Mouse (Mus musculus) ovary, postnatal 36 days (tissue): ENCODE results near the gene Ifna12.
"Not testable (repeated sequence)": the region's sequence is repeated elsewhere in the genome, so short reads cannot be mapped to it uniquely, and the experiment has no call there.

Experiments
- DNase-seq: peaks from one replicate; pipeline ENCODE4 v3.0.0; 2022; ENCODE audit warnings: low spot score, mixed read lengths

Gene Ifna12

GRCm38 (mm10) chr4:88603276-88603675 lies at the start of gene Ifna12:
TSS of gene Ifna12 (minus strand) at chr4:88603376.
- no peak for DNase-seq

- DNase-seq, result no peak
These were observed 41.2 kb upstream of the Ifna12 start, which contains the start of gene Ifna13 for GRCm38 (mm10) chr4:88644359-88644758. TSS of gene Ifna13 (minus strand) at chr4:88644459.

GRCm38 (mm10) chr4:88642526-88642925 lies 39.4 kb upstream of the Ifna12 start:
- no peak for DNase-seq

GRCm38 (mm10) chr4:88641077-88641831 lies 38.1 kb upstream of the Ifna12 start:
- DNase-seq, result peak; percentile 87

- DNase-seq, result no peak
These were observed 37.5 kb upstream of the Ifna12 start for GRCm38 (mm10) chr4:88640704-88641076.

- no peak for DNase-seq
These were observed 31.1 kb upstream of the Ifna12 start, which contains the start of gene C87499 for GRCm38 (mm10) chr4:88634311-88634710. TSS of gene C87499 (minus strand) at chr4:88634411.

- DNase-seq, result no peak
These were observed 10.9 kb downstream of the Ifna12 start, which contains the start of gene Ifna9 for GRCm38 (mm10) chr4:88592285-88592684. TSS of gene Ifna9 (minus strand) at chr4:88592385.

- DNase-seq, result no peak
These were observed 31.5 kb downstream of the Ifna12 start, which contains the start of gene Ifna14 for GRCm38 (mm10) chr4:88571698-88572097. TSS of gene Ifna14 (minus strand) at chr4:88571798.

- DNase-seq, result no peak
These were observed 41.4 kb downstream of the Ifna12 start for GRCm38 (mm10) chr4:88561791-88562190.

GRCm38 (mm10) chr4:88558145-88558544 lies 45.0 kb downstream of the Ifna12 start, which contains the start of gene Ifna15:
TSS of gene Ifna15 (minus strand) at chr4:88558245.
- DNase-seq, result not testable (repeated sequence)
